Mouse (Mus musculus): ENCODE measurements around the gene Mtg2. TPM values are rescaled to one million over a fixed set of nuclear protein-coding genes. Genes with fewer than 3 reads are reported as not detected.

Mtg2 gene
- polyA plus RNA-seq, 1 experiment from 2014 or later, result 34.8 TPM

DNA sequence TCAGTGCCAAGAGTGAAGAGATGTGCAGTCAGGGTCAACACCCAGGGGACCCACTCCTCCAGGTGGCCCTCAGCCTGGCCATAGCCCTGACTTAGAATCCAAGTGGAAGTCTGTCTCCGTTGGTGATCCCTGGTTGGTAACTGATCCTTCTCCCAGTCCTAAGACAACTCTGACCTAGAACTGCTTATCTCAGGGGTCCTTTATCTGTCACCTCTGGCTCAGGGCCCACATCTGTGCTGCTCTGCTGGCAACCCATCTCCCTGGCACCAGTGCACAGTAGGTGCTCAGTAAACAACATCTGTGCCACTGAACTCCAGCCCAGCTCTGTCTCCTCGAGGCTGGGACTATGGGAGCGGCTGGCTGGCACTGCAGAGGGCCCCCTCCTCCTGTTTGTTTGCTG, 27.2 kb downstream of the Mtg2 start:
- WGBS, result 36% methylated on average over 3 of the region's 3 CpGs
- no peaks in the 10 kb centered on the region for H3K36me3 ChIP-seq
- no peak overlapping the region for H3K27ac ChIP-seq (replicated peaks)
- H3K4me1 ChIP-seq (replicated peaks), result peaks cover 22% of the 10 kb centered on the region
- ATAC-seq (ENCODE audit: low FRiP score, low read depth), result 0 out of 2 replicates have a peak, but pooled peaks have one; percentile 10
- H3K4me2 ChIP-seq, result no peak overlapping the region
- H3K9ac ChIP-seq, result no peak overlapping the region
- peaks cover 11% of the 10 kb centered on the region for H3K27me3 ChIP-seq
- no peak overlapping the region for H3K4me3 ChIP-seq
- H3K9me3 ChIP-seq, result no peaks in the 10 kb centered on the region

DNA sequence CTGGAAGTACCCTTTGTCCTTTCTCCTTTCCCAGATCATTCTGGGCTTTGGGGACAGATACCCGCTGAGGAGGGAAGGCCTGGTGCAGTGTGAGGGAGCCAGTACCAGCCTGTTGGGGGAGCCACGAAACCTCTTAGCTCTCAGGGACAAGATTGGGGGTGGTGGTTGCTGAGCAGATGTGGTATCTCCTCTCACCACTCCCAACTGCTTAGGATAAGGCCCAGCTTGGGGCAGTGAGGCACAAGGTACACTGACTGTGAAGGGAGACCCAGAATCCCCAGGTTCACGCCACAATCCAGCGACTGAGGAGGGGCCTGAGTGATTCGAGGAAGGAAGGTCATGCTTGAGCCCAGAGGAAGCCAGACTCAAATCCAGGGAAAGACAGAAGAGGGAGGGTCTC, 27.8 kb downstream of the Mtg2 start:
- H3K9ac ChIP-seq, result no peak overlapping the region
- H3K9me3 ChIP-seq, result no peaks in the 10 kb centered on the region
- no peaks in the 10 kb centered on the region for H3K36me3 ChIP-seq
- H3K27me3 ChIP-seq, result peaks cover 16% of the 10 kb centered on the region
- no peak overlapping the region for H3K4me2 ChIP-seq
- peaks cover 28% of the 10 kb centered on the region for H3K4me1 ChIP-seq (replicated peaks)
- no peak overlapping the region for H3K27ac ChIP-seq (replicated peaks)
- no peak overlapping the region for H3K4me3 ChIP-seq
- no peak for ATAC-seq (ENCODE audit: low FRiP score, low read depth)
- 46% methylated on average over 5 of the region's 5 CpGs for WGBS

DNA sequence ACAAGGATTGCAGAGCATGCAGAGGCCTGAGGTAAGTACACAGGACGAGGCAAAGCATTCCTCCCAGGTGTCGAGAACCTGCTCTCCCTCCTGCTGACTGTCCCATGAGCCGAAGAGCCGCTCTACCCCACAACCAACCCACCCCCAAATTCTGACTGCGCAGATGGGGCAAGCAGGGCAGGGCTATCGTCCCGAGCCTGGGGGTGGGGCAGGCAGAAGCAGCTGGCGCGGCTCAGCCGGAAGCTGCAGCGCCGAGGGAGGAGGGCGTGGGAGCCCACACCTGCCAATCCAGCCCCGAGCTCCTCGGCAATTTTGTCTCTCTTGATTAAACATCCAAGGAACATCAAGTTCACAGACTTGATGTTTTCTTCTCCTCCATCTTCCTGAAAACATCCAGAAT, 29.1 kb downstream of the Mtg2 start:
- H3K9ac ChIP-seq, result 0 out of 2 replicates have a peak overlapping the region, but pooled peaks have one; percentile 28
- H3K4me2 ChIP-seq, result peak overlapping the region; percentile 32; the same call in 1 of the 2 replicates
- H3K27me3 ChIP-seq, result peaks cover 17% of the 10 kb centered on the region
- H3K4me1 ChIP-seq (replicated peaks), result peaks cover 39% of the 10 kb centered on the region
- H3K4me3 ChIP-seq, result no peak overlapping the region
- ATAC-seq (ENCODE audit: low FRiP score, low read depth), result no peak
- no peaks in the 10 kb centered on the region for H3K36me3 ChIP-seq
- H3K27ac ChIP-seq (replicated peaks), result no peak overlapping the region
- WGBS, result 9% methylated on average over 15 of the region's 15 CpGs
- no peaks in the 10 kb centered on the region for H3K9me3 ChIP-seq

GRCm38 (mm10) chr2:180103151-180103977, 33.0 kb downstream of the Mtg2 start:
- H3K4me3 ChIP-seq, result peak overlapping the region; percentile 45
- peak overlapping the region; percentile 34 for H3K9ac ChIP-seq
- H3K4me2 ChIP-seq, result peak overlapping the region; percentile 90
- WGBS, result under 1% methylated on average over 52 of the region's 57 CpGs
- no peak for ATAC-seq (ENCODE audit: low FRiP score, low read depth)
- H3K27me3 ChIP-seq, result peaks cover 31% of the 10 kb centered on the region
- no peak overlapping the region for H3K27ac ChIP-seq (replicated peaks)
- H3K9me3 ChIP-seq, result no peaks in the 10 kb centered on the region
- H3K36me3 ChIP-seq, result no peaks in the 10 kb centered on the region
- peaks cover 34% of the 10 kb centered on the region for H3K4me1 ChIP-seq (replicated peaks)

DNA sequence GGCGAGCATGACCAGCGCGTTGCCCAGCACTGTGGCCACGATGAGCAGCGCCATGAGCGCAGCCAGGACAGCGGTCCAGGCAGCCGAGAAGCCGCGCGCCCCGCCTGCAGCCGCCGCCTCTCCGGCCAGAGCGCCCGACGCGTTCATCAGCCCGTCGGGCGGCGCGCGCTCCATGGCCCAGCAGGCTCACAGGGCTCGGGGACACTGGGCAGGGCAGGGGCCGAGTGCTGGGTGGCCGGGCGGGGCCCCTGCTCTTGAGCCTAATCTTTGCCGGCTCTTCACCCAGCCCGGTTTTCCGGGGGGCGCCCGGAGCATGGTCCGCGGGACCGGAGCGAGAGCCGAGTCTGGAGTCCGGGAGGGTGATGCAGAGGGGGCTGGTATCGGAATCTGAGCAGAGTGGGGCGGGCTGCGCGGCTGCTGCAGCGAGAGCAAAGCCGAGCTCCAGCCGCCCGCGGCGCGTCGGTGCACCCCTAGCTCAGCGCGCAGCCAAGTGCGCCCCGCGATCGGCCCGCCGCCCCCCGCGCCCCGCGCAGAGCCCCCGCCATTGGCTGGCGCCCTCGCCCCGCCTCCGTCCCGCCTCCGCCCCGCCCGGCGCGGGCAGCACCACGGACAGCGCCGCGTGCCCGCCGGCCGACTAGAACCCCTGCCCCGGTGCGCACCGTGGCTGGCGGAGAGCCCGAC, 33.7 kb downstream of the Mtg2 start, which contains the start of gene Hrh3:
Gene Hrh3 (minus strand): TSS at position 511 of the 681 bp plus-strand sequence.
- peak within 1 kb of the TSS; percentile 34 for H3K9ac ChIP-seq
- H3K4me2 ChIP-seq, result peak within 1 kb of the TSS; percentile 90
- ATAC-seq (ENCODE audit: low FRiP score, low read depth), result peak; percentile 74
- H3K27ac ChIP-seq (replicated peaks), result no peak within 1 kb of the TSS
- H3K36me3 ChIP-seq, result no peaks in the 10 kb centered on the region
- H3K4me3 ChIP-seq, result peak within 1 kb of the TSS; percentile 45
- peaks cover 32% of the 10 kb centered on the region for H3K4me1 ChIP-seq (replicated peaks)
- under 1% methylated on average over 75 of the region's 87 CpGs for WGBS
- H3K27me3 ChIP-seq, result peaks cover 31% of the 10 kb centered on the region
- H3K9me3 ChIP-seq, result no peaks in the 10 kb centered on the region

GRCm38 (mm10) chr2:180104659-180105377, 34.4 kb downstream of the Mtg2 start:
- H3K9me3 ChIP-seq, result no peaks in the 10 kb centered on the region
- H3K36me3 ChIP-seq, result no peaks in the 10 kb centered on the region
- WGBS, result 7% methylated on average over 24 of the region's 24 CpGs
- H3K27me3 ChIP-seq, result peaks cover 31% of the 10 kb centered on the region
- peak overlapping the region; percentile 90 for H3K4me2 ChIP-seq
- H3K4me3 ChIP-seq, result peak overlapping the region; percentile 45
- H3K9ac ChIP-seq, result peak overlapping the region; percentile 34; the same call in 1 of the 2 replicates
- H3K4me1 ChIP-seq (replicated peaks), result peaks cover 26% of the 10 kb centered on the region
- ATAC-seq (ENCODE audit: low FRiP score, low read depth), result no peak
- H3K27ac ChIP-seq (replicated peaks), result no peak overlapping the region

DNA sequence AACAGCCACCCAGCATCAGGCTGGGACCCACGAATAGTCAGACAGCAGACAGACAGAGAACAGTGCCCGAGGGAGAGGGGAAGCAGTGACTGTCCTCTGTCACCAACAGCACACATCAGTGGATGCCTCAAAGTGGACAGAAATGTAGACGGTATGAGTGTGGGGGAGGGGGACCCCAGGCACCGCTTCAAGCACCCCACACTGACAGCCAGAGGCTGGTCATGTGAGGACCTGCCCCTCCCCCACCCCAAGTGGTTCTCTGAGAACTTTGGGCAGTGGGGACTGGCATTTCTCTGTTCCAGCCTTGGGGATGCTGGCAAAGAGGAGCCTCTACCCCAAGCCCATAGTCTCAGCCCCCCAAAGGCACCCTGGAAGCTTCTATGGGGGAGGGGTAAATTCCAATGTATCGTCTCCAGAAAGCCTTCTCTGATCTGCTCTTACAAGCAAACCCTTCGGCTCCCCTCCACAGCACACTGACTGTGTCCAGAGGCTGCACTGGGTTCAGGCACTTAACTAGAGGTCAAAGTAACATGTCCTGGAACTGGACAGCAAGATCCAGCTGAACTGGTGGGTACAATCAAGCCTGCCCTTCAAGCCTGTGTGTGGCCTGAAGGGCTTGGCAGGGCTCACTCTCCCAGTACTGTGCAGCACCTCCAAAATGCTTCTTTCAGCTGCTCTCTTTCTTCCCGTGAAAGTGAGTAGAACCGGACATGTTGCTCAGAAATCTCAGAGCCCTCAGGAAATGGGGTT, 35.2 kb downstream of the Mtg2 start:
- ATAC-seq (ENCODE audit: low FRiP score, low read depth), result 0 out of 2 replicates have a peak, but pooled peaks have one; percentile 10
- H3K4me1 ChIP-seq (replicated peaks), result peaks cover 22% of the 10 kb centered on the region
- H3K9me3 ChIP-seq, result no peaks in the 10 kb centered on the region
- H3K36me3 ChIP-seq, result no peaks in the 10 kb centered on the region
- no peak overlapping the region for H3K27ac ChIP-seq (replicated peaks)
- H3K4me3 ChIP-seq, result no peak overlapping the region
- H3K4me2 ChIP-seq, result no peak overlapping the region
- no peak overlapping the region for H3K9ac ChIP-seq
- peaks cover 28% of the 10 kb centered on the region for H3K27me3 ChIP-seq
- WGBS, result 23% methylated on average over 8 of the region's 8 CpGs

DNA sequence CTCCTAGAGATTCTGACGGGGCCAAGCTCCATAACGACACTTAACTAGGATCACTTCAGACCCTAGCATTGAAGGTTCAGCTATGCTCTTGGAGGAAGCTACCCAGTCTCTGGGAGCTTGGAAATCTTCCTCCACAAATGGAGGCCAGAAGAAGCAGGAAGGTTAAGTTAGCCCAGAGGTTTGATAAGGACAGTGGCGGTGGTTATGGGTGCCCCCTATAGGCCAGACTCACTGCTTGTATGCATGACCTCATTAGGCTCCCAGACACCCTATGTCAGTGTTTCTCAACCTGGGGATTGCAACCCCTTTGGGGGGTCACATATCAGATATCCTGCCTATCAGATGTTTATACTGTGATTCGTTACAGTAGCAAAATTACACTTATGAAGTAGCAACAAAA, 36.7 kb downstream of the Mtg2 start:
- Histone ChIP-seq H3K9ac (no peak overlapping the region), H3K27ac (replicated peaks) (no peak overlapping the region), H3K4me2 (no peak overlapping the region), H3K27me3 (peaks cover 25% of the 10 kb centered on the region), H3K36me3 (no peaks in the 10 kb centered on the region), H3K4me1 (replicated peaks) (peaks cover 22% of the 10 kb centered on the region), H3K4me3 (no peak overlapping the region), H3K9me3 (no peaks in the 10 kb centered on the region)
- 68% methylated on average over 4 of the region's 4 CpGs for WGBS
- ATAC-seq (ENCODE audit: low FRiP score, low read depth), result no peak

GRCm38 (mm10) chr2:180108285-180108684, 37.9 kb downstream of the Mtg2 start:
- Histone ChIP-seq H3K9ac (no peak overlapping the region), H3K4me2 (no peak overlapping the region), H3K9me3 (no peaks in the 10 kb centered on the region), H3K4me1 (replicated peaks) (peaks cover 13% of the 10 kb centered on the region), H3K36me3 (no peaks in the 10 kb centered on the region), H3K27me3 (peaks cover 15% of the 10 kb centered on the region), H3K27ac (replicated peaks) (no peak overlapping the region), H3K4me3 (no peak overlapping the region)
- WGBS, result 62% methylated on average over 6 of the region's 6 CpGs
- no peak for ATAC-seq (ENCODE audit: low FRiP score, low read depth)

DNA sequence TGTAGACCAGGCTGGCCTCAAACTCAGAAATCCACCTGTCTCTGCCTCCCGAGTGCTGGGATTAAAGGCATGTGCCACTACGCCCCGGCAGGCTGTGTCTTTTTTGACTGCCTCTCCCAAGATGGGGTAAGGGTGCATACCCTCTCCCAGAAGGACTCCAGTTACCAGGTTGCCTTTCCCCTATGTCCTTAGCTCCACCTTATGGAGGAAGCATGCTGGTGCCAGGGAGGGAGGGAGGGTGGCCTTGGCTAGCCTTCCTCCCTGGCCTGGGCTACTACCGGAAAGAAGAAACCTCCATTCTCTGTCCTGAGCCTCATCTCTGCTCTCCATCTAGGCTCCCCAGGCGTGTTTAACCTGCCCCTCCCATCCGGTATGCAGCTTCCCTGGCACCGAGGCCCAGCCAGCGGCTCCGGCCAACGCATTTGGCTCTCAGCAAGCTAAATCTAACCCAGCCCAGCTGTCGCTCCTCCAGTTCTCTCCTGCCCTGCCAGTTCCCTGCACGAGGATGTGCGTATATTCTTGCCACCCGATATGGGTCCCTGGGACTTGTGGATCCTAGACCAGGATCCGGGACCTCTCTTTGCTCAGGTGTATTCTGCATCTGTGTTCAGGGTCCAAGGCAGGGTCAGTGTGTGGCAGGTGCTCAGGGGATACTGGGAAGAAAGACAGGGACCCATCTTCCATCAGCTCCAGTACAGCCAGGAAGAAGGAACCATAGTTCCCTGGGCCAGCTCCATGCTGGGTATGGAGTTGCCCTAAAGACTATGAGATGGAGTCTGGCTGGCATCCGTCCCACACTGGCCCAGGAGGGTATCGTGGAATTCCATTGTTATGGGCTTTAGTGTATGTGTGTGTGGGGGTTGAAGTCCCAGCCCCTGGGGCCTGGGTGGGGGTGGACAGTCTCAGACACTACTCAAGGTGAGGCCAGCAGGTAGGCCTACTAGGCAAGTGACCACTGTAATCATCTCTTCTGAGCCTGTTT, 43.8 kb downstream of the Mtg2 start:
- no peak overlapping the region for H3K4me3 ChIP-seq
- H3K4me1 ChIP-seq (replicated peaks), result peaks cover 44% of the 10 kb centered on the region
- H3K27ac ChIP-seq (replicated peaks), result peak overlapping the region; percentile 26; the same call in 1 of the 2 replicates
- 46% methylated on average over 17 of the region's 17 CpGs for WGBS
- H3K4me2 ChIP-seq, result no peak overlapping the region
- H3K9ac ChIP-seq, result no peak overlapping the region
- H3K36me3 ChIP-seq, result no peaks in the 10 kb centered on the region
- no peaks in the 10 kb centered on the region for H3K27me3 ChIP-seq
- no peak for ATAC-seq (ENCODE audit: low FRiP score, low read depth)
- no peaks in the 10 kb centered on the region for H3K9me3 ChIP-seq

Measured in hindbrain, embryonic 15.5 days (tissue).